Mouse (Mus musculus) brown adipose tissue, adult 24 weeks (tissue): ENCODE results near the gene Hist1h3d. TPM values are rescaled to one million over a fixed set of nuclear protein-coding genes. Genes with fewer than 3 reads are reported as not detected.
"Not testable (repeated sequence)": the region's sequence is repeated elsewhere in the genome, so short reads cannot be mapped to it uniquely, and the experiment has no call there.

ENCODE experiments used
- H3K27ac ChIP-seq: fragments of 200-500 bp; replicated peaks from 2 replicates; pipeline ENCODE4 v1.5.1; 2012; ENCODE audit warnings: low read depth, mild to moderate bottlenecking, low read length
- H3K4me1 ChIP-seq: fragments of 200-500 bp; 2 replicates; pipeline ENCODE4 v1.6.1; 2012; ENCODE audit warnings: low read length, mixed read lengths; ENCODE audit not compliant: control insufficient read depth, insufficient read depth, insufficient read length
- H3K4me3 ChIP-seq: fragments of 200-500 bp; 2 replicates; pipeline ENCODE4 v1.5.1; 2012; ENCODE audit warnings: low read depth, mild to moderate bottlenecking, low read length, moderate library complexity; ENCODE audit not compliant: insufficient read depth
- polyA plus RNA-seq: library from polyadenylated mRNA; stranded (reverse); fragments of >200 nt; gene quantifications from 2 replicates; pipeline ENCODE4 v1.2.4, GENCODE M21; 2012; ENCODE audit not compliant: missing spikeins, insufficient read depth, insufficient read length

Hist1h3d gene
- polyA plus RNA-seq, 1 experiment = 1.1 TPM

DNA sequence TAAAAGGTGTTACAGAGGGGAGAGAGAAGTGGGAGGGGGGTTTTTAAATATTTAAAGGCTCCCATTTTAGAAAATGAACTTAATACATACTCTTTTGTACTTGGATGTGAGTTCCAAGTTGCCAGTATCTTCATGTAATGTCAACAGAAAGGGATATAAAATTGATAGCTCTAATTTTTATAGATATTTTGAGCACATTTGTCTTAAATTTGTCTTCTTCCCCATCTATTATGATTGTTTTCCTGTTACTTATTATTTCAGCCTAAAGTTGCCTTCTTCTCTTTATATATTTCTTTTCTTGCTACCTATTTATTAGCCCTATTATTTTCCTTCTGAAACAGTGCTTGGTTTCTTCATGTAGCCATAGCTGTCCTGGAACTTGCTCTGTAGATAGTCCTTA, 22.6 kb upstream of the Hist1h3d start, which contains the start of gene Hist1h1d:
Gene Hist1h1d, plus strand, starts transcription at position 301 of the 400 bp plus-strand sequence.
- H3K4me1 ChIP-seq = no peaks in the 10 kb centered on the region
- H3K4me3 ChIP-seq = no peak within 1 kb of the TSS
- no peak within 1 kb of the TSS for H3K27ac ChIP-seq

DNA sequence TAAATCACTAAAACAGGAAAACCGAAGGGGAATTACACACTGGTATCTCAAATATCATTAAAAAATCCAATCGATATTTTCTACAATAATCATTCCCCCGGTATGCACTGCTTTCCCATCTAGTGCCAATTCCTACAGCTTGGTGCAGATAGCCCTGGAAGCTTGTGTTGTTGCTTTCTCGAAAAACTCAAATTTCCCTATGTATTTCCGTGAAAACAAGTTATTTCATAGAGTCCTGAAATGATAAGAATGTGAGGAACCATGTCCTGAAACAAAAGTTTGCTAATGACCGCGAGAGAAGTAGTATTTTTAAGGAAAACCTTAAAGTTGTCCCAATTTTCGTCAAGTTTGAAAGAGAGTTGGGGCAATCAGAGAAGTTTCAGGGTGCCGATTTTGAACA, 21.2 kb upstream of the Hist1h3d start:
- Histone ChIP-seq H3K4me3 (peak overlapping the region; percentile 69), H3K4me1 (no peaks in the 10 kb centered on the region), H3K27ac (no peak overlapping the region; the same call in 1 of the 2 replicates)

DNA sequence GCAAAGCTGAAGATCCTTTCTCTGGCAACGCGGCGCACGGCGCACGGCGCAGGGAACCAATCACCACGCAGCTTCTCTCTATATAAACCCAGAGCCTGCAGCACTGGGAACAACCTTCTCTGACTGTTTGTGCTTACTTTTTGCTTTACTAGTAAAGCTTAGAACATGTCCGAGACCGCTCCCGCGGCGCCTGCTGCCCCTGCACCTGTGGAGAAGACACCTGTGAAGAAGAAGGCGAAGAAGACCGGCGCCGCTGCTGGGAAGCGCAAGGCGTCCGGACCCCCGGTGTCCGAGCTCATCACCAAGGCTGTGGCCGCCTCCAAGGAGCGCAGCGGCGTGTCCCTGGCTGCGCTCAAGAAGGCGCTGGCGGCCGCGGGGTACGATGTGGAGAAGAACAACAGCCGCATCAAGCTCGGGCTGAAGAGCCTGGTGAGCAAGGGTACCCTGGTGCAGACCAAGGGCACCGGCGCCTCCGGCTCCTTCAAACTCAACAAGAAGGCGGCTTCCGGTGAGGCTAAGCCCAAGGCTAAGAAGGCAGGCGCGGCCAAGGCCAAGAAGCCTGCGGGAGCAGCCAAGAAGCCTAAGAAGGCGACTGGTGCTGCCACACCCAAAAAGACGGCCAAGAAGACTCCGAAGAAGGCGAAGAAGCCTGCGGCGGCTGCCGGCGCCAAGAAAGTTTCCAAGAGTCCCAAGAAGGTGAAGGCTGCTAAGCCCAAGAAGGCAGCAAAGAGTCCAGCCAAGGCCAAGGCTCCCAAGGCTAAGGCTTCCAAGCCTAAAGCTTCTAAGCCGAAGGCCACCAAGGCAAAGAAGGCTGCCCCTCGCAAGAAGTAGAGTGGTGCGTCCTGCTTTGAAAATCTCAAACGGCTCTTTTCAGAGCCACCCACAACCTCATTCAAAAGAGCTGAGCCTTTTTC, 20.4 kb upstream of the Hist1h3d start:
- Histone ChIP-seq H3K4me3 (peak overlapping the region; percentile 69), H3K27ac (peak overlapping the region; percentile 74), H3K4me1 (no peaks in the 10 kb centered on the region)

DNA sequence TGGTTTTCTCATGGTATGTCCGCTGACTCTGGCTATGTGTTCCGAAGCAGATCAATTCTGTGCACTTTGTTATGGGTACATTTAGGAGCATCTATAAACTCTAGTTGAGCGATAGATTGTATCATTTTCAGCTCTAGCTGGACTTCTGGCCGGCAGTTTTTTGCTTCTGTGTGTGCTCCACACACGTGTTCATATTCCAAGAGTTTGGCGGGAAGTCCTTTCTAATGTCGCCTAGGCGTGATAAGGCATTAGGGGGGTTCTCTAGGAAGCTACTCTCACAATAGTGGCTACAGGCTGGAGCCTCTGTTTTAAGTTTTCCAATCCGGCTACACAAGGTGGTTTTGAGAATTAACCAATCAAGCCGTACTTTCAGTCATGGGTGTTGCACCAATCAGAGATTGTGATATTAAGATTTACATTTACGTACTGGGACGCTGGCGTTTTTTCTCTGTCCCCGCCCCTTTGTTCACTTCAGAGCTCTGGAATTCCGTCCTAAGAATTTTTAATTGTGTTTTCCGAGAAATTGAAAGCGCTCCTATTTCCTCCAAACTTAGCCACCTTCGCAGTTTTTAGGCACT, 19.6 kb upstream of the Hist1h3d start:
- peak overlapping the region; percentile 77 for H3K27ac ChIP-seq
- H3K4me3 ChIP-seq = peak overlapping the region; percentile 69
- no peaks in the 10 kb centered on the region for H3K4me1 ChIP-seq

DNA sequence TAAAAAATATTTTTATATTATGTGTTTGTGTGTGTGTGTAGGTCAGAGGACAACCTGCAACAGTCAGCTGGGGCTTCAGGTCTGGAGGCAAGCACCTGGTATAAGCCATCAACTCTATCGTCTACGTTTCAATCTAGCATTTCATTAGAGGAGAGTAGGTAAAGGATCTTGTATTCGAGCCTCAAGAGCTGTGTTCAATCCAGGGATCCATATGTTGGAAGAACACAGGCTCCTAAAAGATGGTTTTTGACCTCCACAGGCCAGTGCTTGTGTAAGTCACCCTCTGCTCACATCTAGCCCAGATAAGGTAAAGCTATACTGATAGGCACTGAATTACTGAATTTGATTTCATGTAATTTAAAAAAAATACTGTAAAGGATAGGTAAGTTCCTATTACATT, 18.7 kb upstream of the Hist1h3d start:
- Histone ChIP-seq H3K4me3 (no peak overlapping the region), H3K27ac (no peak overlapping the region), H3K4me1 (no peaks in the 10 kb centered on the region)

DNA sequence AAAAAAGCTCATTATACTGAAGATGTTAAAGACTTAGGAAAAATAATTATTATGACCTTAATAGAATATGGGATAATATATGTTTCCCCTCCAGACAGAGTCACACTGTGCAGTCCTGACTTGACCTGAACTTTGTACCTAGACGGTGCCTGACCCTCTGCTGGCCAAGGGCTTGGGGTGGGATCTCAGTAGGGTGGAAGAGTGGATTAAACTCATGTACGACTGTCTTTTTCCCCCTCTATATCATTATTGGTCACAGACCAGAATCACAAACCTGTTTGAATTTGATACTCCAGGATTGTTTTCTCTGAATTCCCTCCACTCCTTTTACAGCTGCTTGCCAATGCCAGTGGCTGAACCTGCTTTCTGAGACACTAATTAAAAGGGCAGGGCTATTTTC, 14.9 kb upstream of the Hist1h3d start:
- H3K27ac ChIP-seq, H3K4me3 ChIP-seq, H3K4me1 ChIP-seq: not testable (repeated sequence)

DNA sequence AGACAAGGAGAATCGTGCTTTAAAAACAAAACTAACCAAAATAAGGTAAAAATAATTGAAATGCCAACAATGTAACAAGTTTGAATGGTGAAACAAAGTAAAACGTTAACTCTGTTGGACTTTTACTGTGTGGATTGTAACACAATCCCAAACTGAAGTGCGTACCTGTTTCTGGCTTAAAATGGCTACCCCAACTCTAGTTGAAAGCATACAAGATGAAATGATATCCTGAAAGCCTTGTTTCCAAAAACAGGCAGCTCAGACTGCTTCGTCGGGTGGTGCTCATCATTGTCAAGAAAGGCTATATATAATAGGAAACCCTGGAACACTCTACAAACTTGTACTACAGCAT, 14.1 kb upstream of the Hist1h3d start:
- Histone ChIP-seq H3K4me3 (peak overlapping the region; percentile 75), H3K27ac (peak overlapping the region; percentile 37; the same call in 1 of the 2 replicates)
- not testable (repeated sequence) for H3K4me1 ChIP-seq

DNA sequence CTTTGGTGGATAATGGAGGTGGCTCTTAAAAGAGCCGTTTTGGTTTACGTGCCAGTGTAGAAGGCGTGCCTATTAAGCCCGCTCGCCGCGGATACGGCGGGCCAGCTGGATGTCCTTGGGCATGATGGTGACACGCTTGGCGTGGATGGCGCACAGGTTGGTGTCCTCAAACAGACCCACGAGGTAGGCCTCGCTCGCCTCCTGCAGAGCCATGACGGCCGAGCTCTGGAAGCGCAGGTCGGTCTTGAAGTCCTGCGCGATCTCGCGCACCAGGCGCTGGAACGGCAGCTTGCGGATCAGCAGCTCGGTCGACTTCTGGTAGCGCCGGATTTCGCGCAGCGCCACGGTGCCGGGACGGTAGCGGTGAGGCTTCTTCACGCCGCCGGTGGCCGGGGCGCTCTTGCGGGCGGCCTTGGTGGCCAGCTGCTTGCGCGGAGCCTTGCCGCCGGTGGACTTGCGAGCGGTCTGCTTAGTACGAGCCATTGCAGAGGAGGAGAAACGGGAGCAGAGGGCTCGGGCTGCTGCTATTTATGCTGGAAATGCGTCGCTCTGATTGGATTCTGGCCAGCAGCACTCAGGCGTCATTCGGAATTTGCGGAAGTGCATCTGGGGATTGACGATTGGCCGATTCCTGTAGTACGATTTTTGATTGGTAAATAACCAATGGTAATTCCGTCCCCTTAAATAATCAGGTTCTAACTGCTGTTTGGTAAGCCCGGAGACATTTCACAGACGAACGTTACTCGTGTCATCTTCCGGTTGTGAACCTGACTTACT, 13.5 kb upstream of the Hist1h3d start, which contains the start of gene Hist1h3e:
Gene Hist1h3e, minus strand, starts transcription at position 487 of the 777 bp plus-strand sequence.
- H3K4me1 ChIP-seq = not testable (repeated sequence)
- Histone ChIP-seq H3K4me3 (peak within 1 kb of the TSS; percentile 75), H3K27ac (peak within 1 kb of the TSS; percentile 70)

DNA sequence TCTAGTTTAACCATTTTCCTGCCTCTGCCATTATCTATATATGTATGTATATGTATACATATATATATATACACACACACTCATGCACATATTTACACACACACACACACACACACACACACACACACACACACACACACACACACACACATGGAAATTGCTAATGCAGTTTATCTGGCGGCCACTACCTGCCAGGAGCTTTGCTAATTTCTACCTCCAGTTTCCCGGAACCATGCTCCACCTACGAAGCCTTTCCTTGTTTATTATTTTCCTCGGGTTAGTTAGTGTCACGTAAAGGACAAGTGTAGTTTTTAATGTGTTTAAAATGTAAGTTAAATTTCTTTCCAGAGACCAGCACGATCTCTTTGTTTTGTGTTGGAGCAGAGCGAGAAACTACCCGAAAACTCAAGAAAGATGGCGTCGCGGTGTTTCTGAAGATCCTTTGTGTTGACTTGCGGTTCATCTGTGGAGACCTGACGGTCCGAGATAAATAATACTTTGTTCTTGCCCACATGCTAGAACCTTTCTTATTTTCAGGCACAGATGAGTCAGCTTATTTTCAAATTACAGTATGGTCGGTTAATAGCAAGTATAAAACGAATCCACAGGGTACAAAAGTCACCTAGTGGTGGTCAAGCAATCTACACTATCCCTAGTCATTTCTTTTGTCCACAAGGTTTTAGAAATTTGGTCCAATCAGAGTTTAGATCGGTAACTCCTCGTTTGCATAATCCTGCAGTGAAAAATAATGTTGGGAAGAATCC, 12.7 kb upstream of the Hist1h3d start:
- Histone ChIP-seq H3K4me1 (no peaks in the 10 kb centered on the region), H3K4me3 (peak overlapping the region; percentile 75), H3K27ac (peak overlapping the region; percentile 51)

DNA sequence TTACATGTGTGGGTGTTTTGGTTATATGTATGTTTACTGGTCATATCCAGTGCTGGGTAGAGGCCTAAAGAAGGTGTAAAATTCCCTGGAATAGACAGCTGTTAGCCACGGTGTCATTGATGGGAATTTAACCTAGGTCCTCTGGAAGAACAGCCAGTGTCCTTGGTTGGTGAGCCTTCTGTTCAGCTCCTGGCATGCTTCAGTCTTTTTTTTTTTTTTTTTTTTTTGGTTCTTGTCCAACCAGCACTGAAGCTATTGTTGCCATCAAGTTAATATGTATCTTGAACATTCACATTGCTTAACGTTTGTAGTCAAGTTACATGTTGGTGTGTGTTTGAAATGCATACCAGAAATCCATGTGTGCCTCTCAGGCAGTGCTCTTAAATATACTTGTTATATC, 11.1 kb upstream of the Hist1h3d start:
- Histone ChIP-seq H3K4me3 (no peak overlapping the region), H3K4me1 (no peaks in the 10 kb centered on the region), H3K27ac (no peak overlapping the region)

DNA sequence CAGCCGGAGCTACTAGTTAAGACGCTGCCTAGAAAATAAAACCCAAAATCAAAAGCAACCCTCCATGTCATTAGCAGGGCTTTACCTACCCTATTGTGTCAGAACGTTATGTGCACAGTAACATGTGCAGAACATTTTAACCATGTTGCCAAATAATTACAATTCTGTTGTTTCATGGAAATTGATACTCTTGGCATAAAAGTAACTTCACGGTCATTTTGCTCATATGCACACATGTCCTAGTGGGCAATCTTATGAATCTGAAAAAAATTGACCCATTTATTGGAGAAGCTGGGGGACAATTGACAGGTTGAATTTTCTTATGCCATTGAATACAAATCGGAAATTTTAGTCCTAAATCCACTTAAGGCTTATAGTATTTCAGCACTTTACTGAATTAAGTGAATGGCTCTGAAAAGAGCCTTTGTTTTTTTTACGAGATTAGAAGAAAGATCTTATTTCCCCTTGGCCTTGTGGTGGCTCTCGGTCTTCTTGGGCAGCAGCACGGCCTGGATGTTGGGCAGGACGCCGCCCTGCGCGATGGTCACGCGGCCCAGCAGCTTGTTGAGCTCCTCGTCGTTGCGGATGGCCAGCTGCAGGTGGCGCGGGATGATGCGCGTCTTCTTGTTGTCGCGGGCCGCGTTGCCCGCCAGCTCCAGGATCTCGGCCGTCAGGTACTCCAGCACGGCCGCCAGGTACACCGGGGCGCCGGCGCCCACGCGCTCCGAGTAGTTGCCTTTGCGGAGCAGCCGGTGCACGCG, 5.1 kb upstream of the Hist1h3d start:
- not testable (repeated sequence) for H3K4me1 ChIP-seq
- Histone ChIP-seq H3K4me3 (peak overlapping the region; percentile 61), H3K27ac (peak overlapping the region; percentile 46; the same call in 1 of the 2 replicates)

DNA sequence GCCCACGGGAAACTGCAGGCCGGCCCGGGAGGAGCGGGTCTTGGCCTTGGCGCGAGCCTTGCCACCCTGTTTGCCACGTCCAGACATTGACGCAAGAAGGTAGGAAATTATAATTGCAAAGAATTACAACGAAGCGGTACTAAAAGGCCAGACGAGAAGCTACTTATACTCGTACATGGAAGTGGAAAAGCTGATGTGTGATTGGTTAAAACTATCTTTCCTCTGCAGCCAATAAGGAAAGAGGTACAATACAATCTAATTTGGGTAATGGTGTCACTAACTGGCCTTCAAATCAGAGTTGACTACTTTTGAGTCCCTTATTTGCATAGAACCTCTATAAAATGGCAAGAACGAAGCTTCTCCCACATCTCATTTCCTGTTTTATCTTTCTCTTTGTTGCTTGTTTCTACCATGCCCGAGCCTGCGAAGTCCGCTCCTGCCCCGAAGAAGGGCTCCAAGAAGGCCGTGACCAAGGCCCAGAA, 4.5 kb upstream of the Hist1h3d start, which contains the start of the genes Hist1h2ae and Hist1h2bg:
Gene Hist1h2ae, minus strand, starts transcription at position 199 of the 482 bp plus-strand sequence.
Gene Hist1h2bg, plus strand, starts transcription at position 375 of the 482 bp plus-strand sequence.
- 0 out of 2 replicates have a peak, but pooled peaks cover 2% of the 10 kb centered on the region for H3K4me1 ChIP-seq
- peak within 1 kb of the TSS; percentile 61 for H3K4me3 ChIP-seq
- H3K27ac ChIP-seq = peak within 1 kb of the TSS; percentile 74; the same call in 1 of the 2 replicates

DNA sequence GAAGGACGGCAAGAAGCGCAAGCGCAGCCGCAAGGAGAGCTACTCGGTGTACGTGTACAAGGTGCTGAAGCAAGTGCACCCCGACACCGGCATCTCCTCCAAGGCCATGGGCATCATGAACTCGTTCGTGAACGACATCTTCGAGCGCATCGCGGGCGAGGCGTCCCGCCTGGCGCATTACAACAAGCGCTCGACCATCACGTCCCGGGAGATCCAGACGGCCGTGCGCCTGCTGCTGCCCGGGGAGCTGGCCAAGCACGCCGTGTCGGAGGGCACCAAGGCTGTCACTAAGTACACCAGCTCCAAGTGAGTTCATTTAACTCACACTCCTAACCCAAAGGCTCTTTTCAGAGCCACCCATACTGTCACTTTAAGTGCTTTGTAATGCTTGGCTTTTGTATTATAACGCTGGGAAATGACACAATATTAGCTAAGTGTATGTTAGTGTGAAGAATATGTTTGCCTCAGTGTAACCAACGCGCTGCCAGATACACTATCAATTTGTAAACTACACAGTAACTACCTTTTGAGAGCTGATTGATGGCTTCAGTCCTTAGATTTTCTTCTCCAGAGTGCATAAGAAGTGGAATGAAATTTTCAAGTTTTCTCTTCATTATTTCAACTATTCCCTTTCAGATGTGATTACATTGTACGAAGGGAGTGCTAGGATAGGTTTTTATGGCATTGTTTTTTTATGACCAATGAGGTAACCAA, 3.9 kb upstream of the Hist1h3d start:
- Histone ChIP-seq H3K27ac (0 out of 2 replicates have a peak overlapping the region, but pooled peaks have one; percentile 74), H3K4me3 (peak overlapping the region; percentile 59)
- not testable (repeated sequence) for H3K4me1 ChIP-seq
